Mouse (Mus musculus) thymus, adult 2 months (tissue): Measurements from ENCODE around the gene Fbxl18.

Source experiments
- CTCF ChIP-seq: fragments of 200-500 bp; IDR thresholded peaks from 2 replicates; pipeline ENCODE4 v1.5.1; 2012; ENCODE audit warnings: mild to moderate bottlenecking, control low read depth, low read length, moderate library complexity, borderline replicate concordance; ENCODE audit not compliant: control insufficient read depth, poor library complexity, insufficient read depth; ENCODE audit errors: extremely low read depth
- POLR2A ChIP-seq: fragments of 200-500 bp; IDR thresholded peaks from 2 replicates; pipeline ENCODE4 v1.6.1; 2012; ENCODE audit warnings: mild to moderate bottlenecking, low read length, control low read depth, moderate library complexity; ENCODE audit not compliant: control insufficient read depth, poor library complexity, insufficient read depth; ENCODE audit errors: extremely low read depth

GRCm38 (mm10) chr5:142891396-142891795 lies 3.8 kb downstream of the Fbxl18 start:
- TF ChIP-seq CTCF (no peak), POLR2A (no peak)
